9 mouse cellular contexts compared by ENCODE assay signal in the genomic region with DNA sequence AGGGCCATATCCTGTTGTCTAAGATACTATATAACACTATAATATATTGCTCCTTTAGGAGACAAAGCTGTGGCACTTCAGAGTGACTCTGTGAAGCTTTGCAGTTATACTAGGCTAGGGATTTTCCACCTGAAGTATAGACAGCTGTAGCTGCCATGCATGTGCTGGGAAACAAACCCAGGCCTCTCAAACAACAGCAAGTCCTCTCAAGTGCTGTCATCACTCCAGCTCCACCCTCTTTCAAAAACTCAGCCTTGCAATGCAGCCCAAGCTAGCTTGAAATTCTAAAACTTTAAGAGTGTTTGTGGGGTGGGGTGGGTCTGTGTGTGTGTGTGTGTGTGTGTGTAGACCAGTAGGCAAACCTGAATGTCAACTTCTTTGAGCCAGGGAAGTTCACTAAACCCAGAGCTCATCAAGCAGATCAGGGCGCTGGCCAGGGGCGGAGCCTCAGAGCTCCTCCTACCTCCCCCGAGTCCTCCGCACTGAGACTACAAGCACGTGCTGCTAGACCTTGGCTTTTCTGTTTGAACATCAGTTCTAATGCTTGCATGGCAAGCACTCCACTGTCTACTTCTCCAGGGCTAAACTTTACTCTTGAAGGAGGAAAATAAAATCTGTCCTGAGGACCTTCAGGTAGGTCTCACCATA. TPM values are rescaled to one million over a fixed set of nuclear protein-coding genes. Genes with fewer than 3 reads are reported as not detected.
DNase-seq lines count a peak whose midpoint lies in the region; ATAC-seq and TF ChIP-seq lines count a peak whose summit lies in the region.
"Had no signal": no experiment of that assay in that cellular context is flagged by ENCODE, and none has a peak within 500 bp of the region (broad histone marks: within the 10 kb centered on the region; RNA-seq: fewer than 3 reads in every experiment).

No protein-coding gene starts in this region.

- DNase-seq in neural tube, embryonic 10.5 days (ENCODE audit: extremely low spot score, low spot score) = peak; percentile 23
- peak; percentile 77 for DNase-seq in heart, postnatal 0 days (ENCODE audit: low spot score)
- DNase-seq in retina, embryonic 14.5 days (ENCODE audit: low spot score) = peak; percentile 34
- DNase-seq in gastrocnemius, postnatal 10 days = no peak

- H3K4me1 ChIP-seq in neural tube, embryonic 15.5 days = no peaks in the 10 kb centered on the region
- H3K4me1 ChIP-seq in heart, postnatal 0 days (ENCODE audit: control insufficient read depth, insufficient read depth) = peaks cover 22% of the 10 kb centered on the region
- 0 out of 2 replicates have a peak, but pooled peaks cover 2% of the 10 kb centered on the region for H3K4me1 ChIP-seq in limb, embryonic 15.5 days
- H3K4me1 ChIP-seq in midbrain, embryonic 15.5 days = no peaks in the 10 kb centered on the region
- H3K4me1 ChIP-seq in hindbrain, embryonic 16.5 days (ENCODE audit: control insufficient read depth, insufficient read depth, low read depth, low read length) = no peaks in the 10 kb centered on the region

- WGBS in neural tube, embryonic 15.5 days = 18% methylated on average over 5 of the region's 5 CpGs
- WGBS in heart, postnatal 0 days = 0% methylated on average over 5 of the region's 5 CpGs
- 9% methylated on average over 5 of the region's 5 CpGs for WGBS in limb, embryonic 15.5 days
- WGBS in midbrain, embryonic 15.5 days = 14% methylated on average over 5 of the region's 5 CpGs
- WGBS in hindbrain, embryonic 16.5 days = 15% methylated on average over 5 of the region's 5 CpGs

- 0 out of 2 replicates have a peak, but pooled peaks have one; percentile 26 for TF ChIP-seq EP300 in heart, postnatal 0 days (IDR thresholded peaks at IDR 0.05; ENCODE audit: low read depth)

- no peak overlapping the region for H3K4me3 ChIP-seq in neural tube, embryonic 15.5 days (replicated peaks)
- H3K4me3 ChIP-seq in heart, postnatal 0 days (ENCODE audit: low read depth, low read length) = no peak overlapping the region
- H3K4me3 ChIP-seq in limb, embryonic 15.5 days = no peak overlapping the region
- no peak overlapping the region for H3K4me3 ChIP-seq in midbrain, embryonic 15.5 days
- H3K4me3 ChIP-seq in hindbrain, embryonic 16.5 days (ENCODE audit: low read length) = no peak overlapping the region
- H3K4me3 ChIP-seq: megakaryocyte, embryonic 14.5 days had no signal

- no peak overlapping the region for H3K9ac ChIP-seq in neural tube, embryonic 15.5 days (replicated peaks)
- no peak overlapping the region for H3K9ac ChIP-seq in heart, postnatal 0 days (replicated peaks; ENCODE audit: low read depth, low read length)
- H3K9ac ChIP-seq in limb, embryonic 15.5 days = no peak overlapping the region
- no peak overlapping the region for H3K9ac ChIP-seq in midbrain, embryonic 15.5 days
- H3K9ac ChIP-seq in hindbrain, embryonic 16.5 days (ENCODE audit: low read depth, low read length) = no peak overlapping the region

- no peaks in the 10 kb centered on the region for H3K36me3 ChIP-seq in neural tube, embryonic 15.5 days
- no peaks in the 10 kb centered on the region for H3K36me3 ChIP-seq in heart, postnatal 0 days (replicated peaks; ENCODE audit: control insufficient read depth, insufficient read depth, low read length)
- no peaks in the 10 kb centered on the region for H3K36me3 ChIP-seq in limb, embryonic 15.5 days
- H3K36me3 ChIP-seq in midbrain, embryonic 15.5 days (replicated peaks) = no peaks in the 10 kb centered on the region
- H3K36me3 ChIP-seq in hindbrain, embryonic 16.5 days (ENCODE audit: control insufficient read depth, insufficient read depth, low read length) = no peaks in the 10 kb centered on the region

- no peaks in the 10 kb centered on the region for H3K27me3 ChIP-seq in neural tube, embryonic 15.5 days (replicated peaks)
- peaks cover 8% of the 10 kb centered on the region; the same call in 1 of the 2 replicates for H3K27me3 ChIP-seq in heart, postnatal 0 days (ENCODE audit: control insufficient read depth, insufficient read depth, low read length)
- H3K27me3 ChIP-seq in limb, embryonic 15.5 days = no peaks in the 10 kb centered on the region
- no peaks in the 10 kb centered on the region for H3K27me3 ChIP-seq in midbrain, embryonic 15.5 days (replicated peaks)
- no peaks in the 10 kb centered on the region for H3K27me3 ChIP-seq in hindbrain, embryonic 16.5 days (replicated peaks; ENCODE audit: control insufficient read depth, insufficient read depth, low read length)
- H3K27me3 ChIP-seq: megakaryocyte, embryonic 14.5 days had no signal

- H3K27ac ChIP-seq in neural tube, embryonic 15.5 days (replicated peaks) = no peak overlapping the region
- H3K27ac ChIP-seq in heart, postnatal 0 days (ENCODE audit: low read depth) = no peak overlapping the region
- H3K27ac ChIP-seq in limb, embryonic 15.5 days = no peak overlapping the region
- no peak overlapping the region for H3K27ac ChIP-seq in midbrain, embryonic 15.5 days
- H3K27ac ChIP-seq in hindbrain, embryonic 16.5 days (ENCODE audit: low read depth, low read length) = no peak overlapping the region

- no peak for ATAC-seq in neural tube, embryonic 15.5 days (ENCODE audit: low FRiP score)
- peak; percentile 88 for ATAC-seq in heart, postnatal 0 days (ENCODE audit: insufficient read depth, low read depth)
- ATAC-seq in limb, embryonic 15.5 days (ENCODE audit: insufficient number of reproducible peaks, low FRiP score, low TSS enrichment, low read depth) = 0 out of 2 replicates have a peak, but pooled peaks have one; percentile 65
- ATAC-seq in midbrain, embryonic 15.5 days (replicated peaks) = no peak
- ATAC-seq in hindbrain, embryonic 16.5 days = no peak; the same call in 1 of the 2 replicates

- no peak for TF ChIP-seq CTCF in heart, postnatal 0 days (IDR thresholded peaks at IDR 0.05; ENCODE audit: low read depth)

- H3K4me2 ChIP-seq in neural tube, embryonic 15.5 days = no peak overlapping the region
- peak overlapping the region; percentile 7; the same call in 1 of the 2 replicates for H3K4me2 ChIP-seq in heart, postnatal 0 days (ENCODE audit: low read depth, low read length)
- H3K4me2 ChIP-seq in limb, embryonic 15.5 days = 0 out of 2 replicates have a peak overlapping the region, but pooled peaks have one; percentile 10
- no peak overlapping the region for H3K4me2 ChIP-seq in midbrain, embryonic 15.5 days
- H3K4me2 ChIP-seq in hindbrain, embryonic 16.5 days (ENCODE audit: low read length) = no peak overlapping the region

- no peaks in the 10 kb centered on the region for H3K9me3 ChIP-seq in neural tube, embryonic 15.5 days (replicated peaks)
- H3K9me3 ChIP-seq in heart, postnatal 0 days (replicated peaks; ENCODE audit: control insufficient read depth, low read length) = no peaks in the 10 kb centered on the region
- no peaks in the 10 kb centered on the region for H3K9me3 ChIP-seq in limb, embryonic 15.5 days
- no peaks in the 10 kb centered on the region for H3K9me3 ChIP-seq in midbrain, embryonic 15.5 days
- H3K9me3 ChIP-seq in hindbrain, embryonic 16.5 days (ENCODE audit: control insufficient read depth, low read length) = no peaks in the 10 kb centered on the region
- H3K9me3 ChIP-seq: megakaryocyte, embryonic 14.5 days had no signal

RNA-seq across cellular contexts. Expression of a gene that starts 5.5 kb away (rescaled TPM):
- not detected in 2 replicates for polyA plus RNA-seq in neural tube, embryonic 15.5 days (2015; fragmentation: Nextera tagmentation; extraction: Ambion mirVana)
- not detected in 2 replicates for total RNA-seq in heart, postnatal 0 days (2014; rRNA removed; ENCODE audit: low replicate concordance)
- 0.18 TPM in 2 replicates for polyA plus RNA-seq in heart, postnatal 0 days (2015; fragmentation: Nextera tagmentation; extraction: Ambion mirVana)
- 1.4 and 1.9 TPM in 2 replicates for polyA plus RNA-seq in limb, embryonic 15.5 days (2015; fragmentation: Nextera tagmentation; extraction: Ambion mirVana)
- 0.06 and 0.19 TPM in 2 replicates for polyA plus RNA-seq in midbrain, embryonic 15.5 days (2015; fragmentation: Nextera tagmentation; extraction: Ambion mirVana)
- 0.10 and 0.18 TPM in 2 replicates for polyA plus RNA-seq in hindbrain, embryonic 16.5 days (2015; fragmentation: Nextera tagmentation; extraction: Ambion mirVana)
- total RNA-seq in gastrocnemius, postnatal 10 days (2021) = not detected

RNA-seq across cellular contexts. Expression of a gene that starts 56.4 kb away (rescaled TPM):
- 0.13 and 0.29 TPM in 2 replicates for polyA plus RNA-seq in neural tube, embryonic 15.5 days (2015; fragmentation: Nextera tagmentation; extraction: Ambion mirVana)
- total RNA-seq in heart, postnatal 0 days (2014; rRNA removed; ENCODE audit: low replicate concordance) = not detected in 2 replicates
- polyA plus RNA-seq in heart, postnatal 0 days (2015; fragmentation: Nextera tagmentation; extraction: Ambion mirVana) = 0.07 TPM in 2 replicates
- 0.08 and 0.09 TPM in 2 replicates for polyA plus RNA-seq in limb, embryonic 15.5 days (2015; fragmentation: Nextera tagmentation; extraction: Ambion mirVana)
- polyA plus RNA-seq in midbrain, embryonic 15.5 days (2015; fragmentation: Nextera tagmentation; extraction: Ambion mirVana) = 0.17 and 0.22 TPM in 2 replicates
- 0.07 and 0.08 TPM in 2 replicates for polyA plus RNA-seq in hindbrain, embryonic 16.5 days (2015; fragmentation: Nextera tagmentation; extraction: Ambion mirVana)
- under 1 TPM; 0.16 to 0.25 TPM for total RNA-seq in gastrocnemius, postnatal 10 days (2021)

Comparison
In these comparisons a context has a peak if more than half of its experiments do, and no peak if none do; other contexts are left out.
1. ATAC-seq: peak in heart, postnatal 0 days (single experiment) and limb, embryonic 15.5 days (single experiment); none in neural tube, embryonic 15.5 days (single experiment), midbrain, embryonic 15.5 days (single experiment) and hindbrain, embryonic 16.5 days (single experiment).
2. H3K4me2 ChIP-seq: peak in heart, postnatal 0 days (single experiment) and limb, embryonic 15.5 days (single experiment); none in neural tube, embryonic 15.5 days (single experiment), midbrain, embryonic 15.5 days (single experiment) and hindbrain, embryonic 16.5 days (single experiment).